Mouse (Mus musculus) 3134 (cell line): ENCODE data around the gene Arhgap28.

Experiments
- DNase-seq: peaks from one replicate; pipeline ENCODE4 v3.0.0-alpha.2; 2011; ENCODE audit warnings: low spot score; ENCODE audit not compliant: insufficient read length; ENCODE audit errors: extremely low read depth

Arhgap28 gene

DNA sequence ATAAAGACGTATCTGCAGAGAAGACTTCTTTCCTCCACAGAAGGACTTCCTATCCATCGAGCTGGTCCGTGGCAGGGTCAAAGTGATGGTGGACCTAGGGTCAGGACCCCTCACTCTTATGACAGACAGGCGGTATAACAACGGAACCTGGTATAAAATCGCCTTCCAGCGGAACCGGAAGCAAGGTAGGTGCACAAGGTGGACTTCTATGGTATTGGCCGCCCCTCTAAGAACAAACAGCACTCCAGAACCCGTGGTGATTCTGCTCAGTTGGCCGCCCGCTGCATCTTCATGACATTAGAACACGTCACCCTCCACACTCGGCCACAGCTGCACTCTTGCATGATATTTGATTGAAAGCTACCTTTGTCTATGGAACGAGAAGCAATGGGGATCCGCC lies 194.7 kb downstream of the Arhgap28 start:
- no peak for DNase-seq
